Mouse (Mus musculus) CD4-positive helper T cell, adult 2 months (primary cell): ENCODE data around the gene Prrx2.
A peak's percentile ranks its signal among the peaks of the same experiment; 100 is the strongest.

ENCODE experiments used
- DNase-seq: peaks from one replicate; pipeline ENCODE4 v3.0.0-alpha.2; 2012; ENCODE audit warnings: low read depth, missing footprints, low spot score

The Prrx2 gene

DNA sequence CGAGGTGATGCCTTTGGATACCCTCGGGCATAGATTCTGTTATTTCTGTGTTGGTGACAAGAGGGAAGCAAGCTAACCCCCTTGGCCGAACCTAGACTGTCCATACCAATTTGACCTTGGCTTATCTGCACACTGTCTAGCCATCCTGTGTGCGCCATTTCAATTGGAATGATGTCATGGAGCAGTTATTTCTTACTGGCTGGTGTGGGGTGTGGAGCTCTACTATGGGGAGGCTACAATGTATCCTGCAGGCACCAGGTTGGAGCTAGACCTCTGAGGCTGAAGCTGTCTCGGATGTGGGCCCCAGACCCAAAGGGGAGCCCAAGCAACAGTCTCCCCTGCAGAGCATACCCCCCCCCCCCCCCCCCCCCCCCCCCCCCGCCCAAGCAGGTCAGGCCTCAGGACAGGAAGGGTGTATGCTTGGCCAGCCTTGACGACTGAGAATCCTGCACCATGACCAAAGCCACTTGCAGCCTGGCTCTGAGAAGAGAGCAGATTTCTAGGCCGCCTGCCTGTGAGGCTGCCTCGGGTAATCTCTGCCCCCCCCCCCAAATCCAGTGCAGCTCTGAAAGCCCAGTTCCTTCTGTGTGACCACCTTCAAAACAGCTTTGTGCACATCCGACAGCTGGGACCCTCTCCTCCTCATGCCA lies at the start of gene Prrx2:
Gene Prrx2, plus strand, starts transcription at position 600 of the 650 bp plus-strand sequence.
- DNase-seq: no peak

DNA sequence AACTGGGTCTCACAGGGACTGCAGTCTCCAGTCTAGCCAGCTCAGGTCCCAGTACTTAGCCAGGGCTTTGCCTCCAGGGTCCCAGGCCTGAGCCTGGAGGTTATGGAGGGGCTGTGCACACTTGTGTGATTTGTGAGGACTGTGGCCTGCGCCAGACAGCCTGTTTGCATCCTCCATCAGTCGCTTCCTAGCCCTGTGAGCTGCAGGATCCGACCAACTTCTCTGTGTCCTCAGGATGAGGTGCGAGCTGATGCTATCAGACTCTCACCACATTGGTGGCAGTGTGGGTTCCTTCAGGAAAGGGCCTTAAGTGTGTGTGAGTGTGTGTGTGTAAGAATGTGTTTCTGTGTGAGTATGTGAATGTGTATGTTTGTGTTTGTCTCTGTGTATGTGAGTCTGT lies 47.3 kb upstream of the Prrx2 start:
- no peak for DNase-seq

DNA sequence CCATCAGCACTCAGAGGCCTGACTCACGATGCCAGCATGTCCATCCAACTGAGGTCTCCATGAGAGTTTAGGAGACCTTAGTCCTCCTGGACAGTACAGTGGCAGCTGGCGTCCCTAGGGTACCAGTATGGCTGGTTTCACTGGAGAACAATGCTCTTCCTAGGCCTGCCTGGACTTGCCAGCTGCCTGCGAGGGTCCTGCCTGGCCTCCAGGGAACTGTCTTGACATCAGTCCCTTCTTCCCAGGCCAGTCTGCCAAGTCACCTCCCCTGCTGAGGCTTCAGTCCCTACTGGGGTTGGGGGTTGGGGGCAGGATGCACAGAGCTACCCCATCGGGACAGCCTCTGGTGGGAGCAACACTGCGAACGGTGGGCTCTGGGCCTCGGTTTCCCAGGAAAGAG lies 42.7 kb upstream of the Prrx2 start:
- DNase-seq: no peak

DNA sequence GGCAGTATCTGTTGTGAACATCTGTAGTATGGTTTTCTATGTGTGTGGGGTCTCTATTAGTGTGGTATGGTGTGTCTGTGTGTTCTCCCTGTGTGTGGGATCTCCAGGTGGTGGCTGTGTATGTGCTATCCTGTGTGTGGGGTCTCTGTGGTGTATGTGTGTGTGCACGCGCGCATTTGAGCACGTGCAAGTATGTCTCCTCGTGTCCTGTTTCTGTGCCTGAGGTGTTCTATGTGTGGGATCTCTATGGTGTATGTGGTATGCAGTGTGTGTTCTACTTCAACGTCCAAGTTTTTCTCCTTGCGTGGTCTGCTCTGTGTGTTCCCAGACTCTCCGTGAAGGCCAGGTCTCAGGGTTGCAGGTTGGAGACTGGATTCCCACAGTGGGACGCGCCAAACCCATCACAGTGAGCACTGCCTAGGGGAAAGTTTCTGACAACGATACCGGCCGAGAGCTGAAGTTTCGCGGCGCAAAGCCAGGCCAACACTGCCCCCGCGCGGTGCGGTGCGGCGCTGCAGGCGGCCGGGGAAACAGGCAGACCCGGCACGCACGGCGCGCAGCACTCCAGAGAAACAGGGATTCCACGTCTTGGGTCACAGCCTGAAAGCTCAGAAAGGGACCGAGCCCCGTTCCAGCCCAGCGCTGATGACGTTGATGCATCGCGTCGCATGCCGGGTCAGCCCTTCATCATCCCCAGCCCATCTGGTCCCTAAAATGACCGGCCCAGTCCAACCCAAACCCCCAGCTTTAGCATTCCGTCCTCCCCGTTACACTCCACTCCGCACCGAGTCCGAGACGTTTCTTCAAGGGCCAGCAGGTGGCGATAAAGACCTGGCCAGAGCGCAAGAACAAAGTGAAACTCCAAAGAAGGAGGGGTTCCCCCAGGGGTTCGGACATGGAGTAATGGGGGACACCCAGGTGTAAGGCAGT lies 40.3 kb upstream of the Prrx2 start:
- peak; percentile 87 for DNase-seq

DNA sequence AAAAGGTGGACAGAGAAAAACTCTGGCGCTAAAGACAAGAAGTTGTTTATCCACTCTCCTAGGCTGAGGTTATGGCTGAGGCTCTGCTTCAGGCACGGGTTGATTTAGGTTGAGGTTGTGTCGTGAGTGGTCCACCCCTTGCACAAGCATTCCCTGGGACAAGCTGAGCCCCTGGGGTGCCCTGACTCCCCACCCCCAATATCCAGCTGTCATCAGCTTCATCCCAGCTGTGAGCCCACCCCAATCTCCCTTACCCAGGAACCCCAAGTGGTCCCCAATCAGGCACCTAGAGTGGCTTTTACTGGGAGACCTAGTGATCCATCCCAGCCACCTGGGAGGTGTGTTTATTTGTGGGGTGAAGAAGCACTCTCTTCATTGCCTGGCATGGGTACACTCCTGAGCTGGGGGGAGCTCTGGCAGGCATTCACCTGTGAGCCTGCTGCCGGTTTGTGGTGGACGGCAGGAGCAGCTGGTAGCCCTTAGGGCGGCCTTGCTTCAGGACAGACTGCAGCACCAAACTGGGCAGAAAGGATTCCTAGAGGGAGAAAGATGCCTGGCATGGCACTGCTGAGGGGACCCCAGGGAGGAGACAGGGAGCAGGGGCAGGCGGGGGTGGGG lies 39.4 kb upstream of the Prrx2 start:
- DNase-seq: no peak

DNA sequence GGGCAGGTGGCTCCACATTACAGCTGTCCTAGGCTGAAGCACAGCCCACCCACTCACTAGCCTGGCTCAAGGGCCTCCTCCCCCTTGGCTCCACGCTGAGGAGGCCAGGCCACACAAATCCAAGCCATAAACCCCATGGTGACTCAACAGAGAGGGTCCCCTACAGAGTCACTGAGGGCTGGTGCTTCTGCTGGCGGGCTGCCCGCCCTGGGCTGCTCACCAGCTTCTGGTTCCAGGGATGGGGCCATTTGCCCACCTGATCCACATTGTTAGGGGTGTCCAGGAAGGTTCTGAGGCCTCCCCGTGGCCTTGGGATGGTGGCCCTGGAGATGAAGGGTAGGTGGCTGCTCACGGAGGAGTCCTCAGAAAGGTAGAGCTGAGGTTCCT lies 38.9 kb upstream of the Prrx2 start:
- DNase-seq: no peak

DNA sequence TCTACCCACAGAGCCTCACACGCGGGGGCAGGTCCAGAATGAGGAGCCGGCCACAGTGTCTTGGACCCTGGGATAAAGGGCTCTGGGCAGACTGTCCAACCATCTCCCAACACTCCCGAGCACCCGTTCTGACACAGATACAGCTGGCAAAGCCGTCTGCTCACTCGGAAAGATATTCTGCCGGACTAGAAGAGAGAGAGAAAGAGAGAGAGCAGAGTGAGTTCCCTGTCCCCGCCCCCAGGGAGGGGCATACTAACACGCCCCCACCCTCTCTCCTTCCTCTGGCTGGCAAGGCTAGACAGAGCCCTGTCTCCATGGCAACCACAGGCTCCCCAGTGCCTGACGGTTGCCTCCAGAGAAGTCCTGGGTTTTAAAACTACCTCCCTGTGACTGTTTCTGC lies 38.4 kb upstream of the Prrx2 start:
- peak; percentile 92 for DNase-seq

DNA sequence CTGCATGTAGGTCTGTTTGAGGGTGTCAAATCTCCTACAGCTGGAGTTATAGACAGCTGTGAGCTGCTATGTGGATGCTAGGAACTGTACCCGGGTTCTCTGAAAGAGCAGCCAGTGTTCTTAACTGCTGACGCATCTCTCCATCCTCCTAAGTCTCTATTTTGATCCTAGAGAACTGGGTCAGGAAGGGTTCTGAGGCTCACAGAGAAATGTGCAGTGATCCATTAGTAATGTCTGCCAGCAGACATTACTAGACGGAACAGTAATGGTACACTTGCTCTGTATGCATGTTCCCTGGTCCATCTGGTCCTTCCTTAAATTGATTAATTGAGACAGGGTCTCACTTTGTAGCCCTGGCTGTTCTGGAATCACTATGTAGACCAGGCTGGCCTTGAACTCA lies 35.3 kb upstream of the Prrx2 start:
- no peak for DNase-seq

DNA sequence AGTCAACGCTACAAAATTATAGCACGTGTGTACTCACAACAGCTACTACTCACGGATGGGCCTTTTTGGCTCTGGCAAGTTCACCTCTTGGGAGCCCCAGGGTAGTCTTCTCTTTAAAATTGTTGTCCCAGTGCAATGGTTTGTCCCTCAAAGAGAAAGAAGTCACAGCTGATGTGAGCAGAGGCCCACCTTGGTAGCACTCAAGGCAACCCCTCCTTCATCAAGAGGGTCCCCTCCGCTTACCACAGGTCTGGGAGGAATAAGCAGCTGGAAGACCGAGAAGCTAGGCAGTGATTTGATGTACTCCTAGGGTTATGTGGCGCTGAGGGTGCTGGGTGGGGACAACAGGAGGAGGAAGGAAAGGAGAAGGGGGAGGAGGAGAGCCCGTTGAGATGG lies 34.1 kb upstream of the Prrx2 start:
- no peak for DNase-seq

DNA sequence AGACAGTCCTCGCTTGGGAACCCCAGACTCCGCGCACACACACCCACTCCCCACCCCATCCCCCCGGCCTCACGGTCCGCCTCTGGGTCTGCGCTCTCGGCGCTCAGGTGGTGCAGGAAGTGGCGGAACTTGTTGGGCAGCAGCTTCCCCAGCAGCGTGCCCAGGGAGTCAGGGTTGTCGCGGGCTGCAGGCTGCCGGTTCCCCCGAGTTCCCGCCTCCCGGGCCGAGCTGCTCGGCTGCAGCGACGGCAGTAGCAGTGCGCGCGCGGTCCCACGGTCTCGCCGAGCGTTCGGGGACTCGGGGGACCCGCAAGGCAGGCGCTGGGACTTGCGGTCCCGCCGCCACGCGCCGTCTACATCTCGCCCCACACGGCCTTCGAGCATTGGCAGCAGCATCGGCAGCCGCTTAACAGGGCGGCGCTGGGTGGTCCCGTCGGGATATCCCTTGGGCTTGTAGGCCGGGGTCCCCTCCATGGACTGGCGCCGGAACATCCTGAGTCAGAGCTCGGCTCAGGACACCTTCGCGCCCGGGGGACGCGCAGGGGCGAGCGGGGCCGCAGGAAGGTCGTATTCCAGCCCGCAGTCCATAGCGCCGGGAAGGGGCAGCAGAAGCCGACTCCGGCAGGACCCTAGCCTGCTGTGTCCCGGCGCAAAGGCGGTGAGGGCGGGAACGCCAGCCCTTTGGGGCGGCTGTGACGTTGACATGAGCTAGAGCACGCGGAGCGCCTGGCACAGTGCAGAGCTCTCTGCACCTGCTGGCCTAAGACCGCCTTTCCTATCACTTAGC lies 33.5 kb upstream of the Prrx2 start:
- DNase-seq: peak; percentile 47

DNA sequence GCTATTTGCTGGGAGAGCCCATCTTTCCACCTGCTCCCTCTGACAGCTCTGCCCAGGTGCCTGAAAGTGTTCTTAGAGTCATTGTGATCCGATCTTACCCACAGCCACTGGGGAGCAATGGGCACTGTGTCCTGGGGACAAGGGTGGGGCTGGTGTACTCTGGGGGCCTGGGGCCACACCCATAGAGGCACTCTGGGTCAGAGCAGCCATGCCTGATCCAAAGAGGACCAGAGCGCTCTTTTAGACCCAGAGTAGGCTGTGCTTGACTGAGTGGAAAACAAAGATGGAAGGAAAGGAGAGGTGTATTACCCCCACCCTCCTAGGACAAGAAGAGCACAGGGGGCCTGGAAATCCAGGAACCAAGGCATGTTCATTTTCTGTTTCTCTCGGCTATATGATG lies 31.2 kb upstream of the Prrx2 start, which contains the start of gene 1700001O22Rik:
Gene 1700001O22Rik, minus strand, starts transcription at position 58 of the 400 bp plus-strand sequence.
- no peak for DNase-seq

DNA sequence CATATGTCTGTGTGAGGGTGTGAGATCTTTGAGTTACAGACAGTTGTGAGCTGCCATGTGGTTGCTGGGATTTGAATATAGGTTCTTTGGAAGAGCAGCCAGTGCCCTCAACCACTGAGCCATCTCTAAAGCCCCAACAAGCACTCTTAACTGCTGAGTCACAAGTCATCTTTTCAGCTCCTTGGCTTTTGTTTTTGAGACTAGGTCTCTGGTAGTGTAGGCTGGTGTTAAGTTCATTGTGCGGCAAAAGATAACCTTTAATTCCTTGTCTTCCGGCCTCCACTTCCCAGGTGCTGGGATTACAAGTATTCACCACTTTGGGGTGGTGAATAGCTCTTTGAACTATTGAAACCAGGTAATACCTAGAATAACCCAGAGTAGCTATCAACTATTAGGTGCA lies 28.8 kb upstream of the Prrx2 start:
- no peak for DNase-seq

DNA sequence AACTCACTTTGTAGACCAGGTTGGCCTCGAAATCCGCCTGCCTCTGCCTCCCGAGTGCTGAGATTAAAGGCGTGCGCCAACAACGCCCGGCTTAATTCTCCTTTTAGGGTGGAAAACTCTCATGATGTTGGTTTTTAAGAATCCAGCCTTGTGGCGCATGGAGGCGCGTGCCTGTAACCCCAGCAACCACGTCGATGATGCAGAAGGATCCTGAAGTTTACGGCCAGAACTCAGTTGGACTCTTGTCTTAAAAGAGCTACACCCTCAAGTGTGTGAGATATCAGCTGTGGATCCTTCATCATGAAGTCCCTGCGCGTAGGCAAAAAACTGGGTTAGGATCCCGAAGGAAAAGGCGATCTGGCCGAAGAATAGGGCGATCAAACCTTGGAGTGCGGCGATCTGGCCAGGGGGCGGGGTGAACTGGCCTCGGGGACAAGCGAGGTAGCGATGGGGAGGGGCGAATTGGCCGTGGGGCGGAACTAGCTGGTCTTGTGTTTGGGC lies 27.6 kb upstream of the Prrx2 start:
- DNase-seq: no peak

DNA sequence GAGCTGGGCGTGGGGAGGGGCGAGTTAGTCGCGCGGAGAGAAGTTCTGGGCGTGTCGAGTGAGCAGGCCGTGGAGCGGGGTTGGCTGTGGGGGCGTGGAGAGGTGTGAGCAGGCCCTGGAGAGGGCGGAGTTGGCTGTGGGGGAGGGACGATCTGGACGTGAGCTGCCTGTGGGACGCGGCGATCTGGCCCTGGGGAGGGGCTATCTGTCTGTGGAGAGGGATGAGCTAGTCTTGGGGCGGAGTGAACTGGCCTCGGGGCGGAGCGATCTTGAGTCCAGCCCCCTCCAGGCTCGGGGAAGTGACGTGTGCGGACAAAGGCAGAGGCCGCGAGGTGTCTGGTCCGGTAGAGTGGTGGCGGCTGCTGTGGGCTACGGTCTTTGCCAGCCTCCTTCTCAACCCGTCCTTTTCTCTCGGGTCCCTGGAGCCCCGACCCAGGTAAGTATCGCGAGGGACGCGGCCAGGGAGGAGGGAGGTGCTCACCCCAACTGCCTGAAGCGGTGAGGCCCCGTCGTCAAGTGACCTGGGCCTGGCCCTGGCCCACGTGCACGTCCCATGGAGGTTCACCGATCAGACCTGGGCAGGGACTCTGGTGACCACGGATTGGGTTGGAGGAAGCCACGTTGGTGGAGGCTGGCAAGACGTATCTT lies 27.0 kb upstream of the Prrx2 start, which contains the start of gene Ntmt1:
Gene Ntmt1, plus strand, starts transcription at position 179 of the 648 bp plus-strand sequence.
- DNase-seq: peak; percentile 99

DNA sequence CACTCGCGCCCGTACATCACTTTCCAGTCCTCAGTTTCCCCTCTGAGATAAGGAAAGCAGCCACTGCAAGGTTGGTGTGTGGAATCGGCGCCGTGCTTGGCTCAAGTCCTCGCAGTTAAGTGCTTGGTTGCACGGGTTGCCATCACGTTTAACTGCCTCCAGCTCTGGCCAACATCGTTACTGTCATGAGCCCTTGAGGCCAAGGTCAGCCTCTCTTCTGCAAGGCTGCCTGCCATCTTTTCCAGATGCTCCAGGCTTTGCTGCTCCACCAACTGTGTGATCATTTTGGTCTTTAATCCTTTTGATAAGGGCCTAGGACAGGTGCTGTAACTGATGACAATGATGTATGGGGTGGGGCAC lies 26.5 kb upstream of the Prrx2 start:
- no peak for DNase-seq

DNA sequence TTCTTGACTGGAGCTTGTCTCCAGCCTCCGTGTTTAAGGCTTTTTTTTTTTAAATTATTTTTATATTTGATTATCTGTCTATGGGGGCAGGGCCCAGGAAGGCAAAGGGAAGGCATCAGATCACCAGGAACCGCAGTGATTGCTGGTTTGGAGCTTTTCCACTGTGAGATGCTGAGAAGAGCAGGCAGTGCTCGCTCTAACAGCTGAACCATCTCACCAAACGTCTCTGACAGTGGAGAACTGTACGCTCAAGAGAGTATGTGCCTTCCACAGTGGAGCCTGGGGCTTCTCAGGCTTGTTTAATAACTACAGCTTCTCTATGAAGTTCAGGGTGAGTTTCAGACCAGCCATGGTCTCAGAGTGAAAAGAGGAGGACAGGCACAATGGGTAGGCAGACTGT lies 25.3 kb upstream of the Prrx2 start:
- DNase-seq: no peak

DNA sequence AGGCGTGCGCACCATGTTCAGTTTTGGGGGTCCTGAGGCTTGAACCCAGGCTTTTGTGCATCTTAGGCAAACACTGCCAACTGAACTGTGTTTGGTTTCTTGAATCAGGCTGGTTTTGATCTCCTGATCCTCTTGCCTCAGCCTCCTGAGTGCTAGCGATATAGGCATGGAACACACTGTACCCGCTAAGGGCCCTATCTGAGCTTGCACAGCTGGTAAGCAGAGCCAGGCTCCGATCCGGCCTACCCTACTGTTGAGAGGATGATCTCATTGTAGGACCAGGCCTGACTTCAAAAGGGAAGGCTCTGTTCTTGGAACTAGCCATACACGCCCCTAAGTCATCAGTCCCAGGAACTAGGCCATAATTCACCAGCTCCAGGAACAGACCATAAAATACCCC lies 24.2 kb upstream of the Prrx2 start:
- DNase-seq: no peak

DNA sequence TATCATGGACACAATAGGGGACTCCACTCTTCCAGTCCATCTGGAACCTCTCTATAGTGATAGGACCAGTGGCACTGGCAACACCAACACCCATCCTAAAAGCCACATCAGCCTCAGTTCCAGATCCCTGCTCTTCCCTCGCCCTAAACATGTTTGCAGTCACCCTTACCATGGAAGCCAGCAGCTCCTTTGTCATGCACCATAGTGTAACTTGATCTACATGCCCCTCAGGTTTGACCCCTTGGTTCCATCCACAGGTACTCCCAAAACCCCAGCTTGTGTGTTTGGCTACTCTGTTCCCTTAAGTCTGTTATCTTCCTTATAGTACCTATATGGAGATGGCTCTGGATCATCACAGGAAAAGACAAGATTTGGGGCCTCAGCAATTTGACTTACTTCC lies 18.4 kb upstream of the Prrx2 start:
- DNase-seq: no peak

DNA sequence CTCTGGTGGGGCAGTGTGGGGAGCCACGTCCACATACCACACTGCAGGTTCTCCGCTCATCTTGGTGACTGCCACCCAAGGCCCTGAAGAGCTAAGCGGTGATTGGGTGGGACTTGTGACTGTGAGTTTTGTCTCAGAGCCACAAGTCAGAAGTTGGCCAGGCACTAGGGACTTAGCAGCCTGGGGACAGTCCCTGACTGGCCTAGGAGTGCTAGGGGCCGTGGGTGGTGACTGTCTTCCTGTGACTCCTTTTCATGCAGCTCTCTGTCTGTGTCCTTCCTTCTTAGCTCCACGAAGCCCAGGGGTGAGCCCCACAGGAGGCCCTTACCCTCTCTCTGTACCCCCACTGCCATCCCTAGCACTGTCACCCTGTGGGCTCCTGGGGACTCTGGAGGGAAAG lies 14.9 kb upstream of the Prrx2 start:
- DNase-seq: no peak

DNA sequence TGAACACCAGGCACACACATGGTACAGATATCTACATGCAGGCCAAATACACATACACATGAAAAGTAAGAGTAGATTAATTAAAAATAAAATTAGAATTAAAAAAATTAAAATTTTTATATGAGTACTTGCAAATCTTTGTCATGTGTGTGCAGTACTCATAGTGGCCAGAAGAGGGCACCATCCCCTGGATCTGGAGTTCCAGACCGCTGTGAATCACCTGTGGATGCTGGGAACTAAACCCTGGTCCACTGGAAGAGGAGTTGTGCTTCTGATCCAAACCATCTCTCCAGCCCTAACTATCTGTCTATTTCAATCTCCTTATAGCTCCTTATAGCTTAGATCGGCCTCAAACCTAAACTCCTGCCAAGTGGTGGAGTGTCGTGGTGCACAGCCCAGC lies 13.7 kb upstream of the Prrx2 start:
- DNase-seq: no peak

DNA sequence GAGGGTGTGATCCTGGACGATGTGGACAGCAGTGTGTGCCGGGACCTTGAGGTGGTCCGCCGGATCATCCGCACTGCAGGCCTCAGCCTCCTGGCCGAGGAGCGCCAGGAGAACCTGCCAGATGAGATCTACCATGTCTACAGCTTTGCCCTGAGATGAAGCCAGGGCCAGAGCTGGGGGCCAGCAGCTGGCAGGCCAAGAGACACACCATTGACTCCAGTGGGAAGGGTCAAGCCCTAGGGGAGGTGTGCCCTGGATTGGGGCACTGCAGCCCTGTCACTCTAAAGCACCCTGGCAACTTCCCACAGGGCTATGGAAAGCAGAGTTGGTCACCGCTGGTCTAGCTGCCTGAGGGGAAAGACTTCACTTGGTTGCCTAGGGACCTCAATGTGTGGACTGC lies 12.3 kb upstream of the Prrx2 start:
- no peak for DNase-seq
